Mouse (Mus musculus) bone marrow macrophage, adult 2 months (primary cell): ENCODE measurements around the gene Rnf130.
A peak's percentile ranks its signal among the peaks of the same experiment; 100 is the strongest.

Source experiments
- CTCF ChIP-seq: IDR thresholded peaks from 2 replicates; pipeline ENCODE4 v1.5.1; 2012; ENCODE audit warnings: low read depth, mild to moderate bottlenecking, low read length, moderate library complexity
- POLR2A ChIP-seq: IDR thresholded peaks from 2 replicates; pipeline ENCODE4 v1.6.1; 2012; ENCODE audit warnings: mild to moderate bottlenecking, low read depth, low read length, borderline replicate concordance

DNA sequence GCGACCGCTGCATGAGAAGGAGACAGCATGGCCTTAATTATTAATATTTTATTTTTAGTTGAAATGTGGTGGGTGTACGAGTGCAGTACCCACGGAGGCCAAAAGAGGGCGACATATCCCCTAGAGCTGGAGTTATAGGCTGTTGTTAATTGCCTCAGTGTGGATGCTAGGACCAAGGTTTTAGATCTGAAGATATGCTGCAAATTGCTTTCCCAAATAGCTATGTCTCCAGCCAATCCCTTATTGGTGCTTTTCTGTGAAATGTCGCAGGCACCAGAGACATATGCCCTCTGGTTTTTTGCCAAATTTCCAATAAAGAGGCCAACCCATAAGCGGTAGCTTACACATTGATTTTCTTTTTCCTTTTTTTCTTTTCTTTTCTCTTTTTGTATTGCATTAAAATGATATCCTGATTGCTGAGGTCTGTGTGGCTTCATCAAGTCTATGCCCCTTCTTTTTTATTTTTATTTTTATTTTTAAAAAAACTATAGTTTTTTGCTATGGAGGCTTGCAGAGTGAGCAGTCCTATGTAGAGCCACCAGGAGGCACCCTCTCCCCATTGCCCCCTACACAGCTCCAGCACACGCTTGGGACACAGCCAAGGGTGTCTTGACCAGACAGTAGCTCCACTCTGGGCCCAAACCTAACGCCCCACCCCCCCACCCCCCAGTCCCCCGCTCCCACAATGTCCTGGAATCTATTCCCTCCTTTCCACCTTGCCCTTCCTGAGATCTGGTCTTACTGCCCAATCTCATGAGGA is 38.7 kb upstream of the Rnf130 start:
- TF ChIP-seq CTCF, result peak; percentile 72
- no peak for TF ChIP-seq POLR2A
